Mouse (Mus musculus): Measurements from ENCODE around the gene Timm44.

DNA sequence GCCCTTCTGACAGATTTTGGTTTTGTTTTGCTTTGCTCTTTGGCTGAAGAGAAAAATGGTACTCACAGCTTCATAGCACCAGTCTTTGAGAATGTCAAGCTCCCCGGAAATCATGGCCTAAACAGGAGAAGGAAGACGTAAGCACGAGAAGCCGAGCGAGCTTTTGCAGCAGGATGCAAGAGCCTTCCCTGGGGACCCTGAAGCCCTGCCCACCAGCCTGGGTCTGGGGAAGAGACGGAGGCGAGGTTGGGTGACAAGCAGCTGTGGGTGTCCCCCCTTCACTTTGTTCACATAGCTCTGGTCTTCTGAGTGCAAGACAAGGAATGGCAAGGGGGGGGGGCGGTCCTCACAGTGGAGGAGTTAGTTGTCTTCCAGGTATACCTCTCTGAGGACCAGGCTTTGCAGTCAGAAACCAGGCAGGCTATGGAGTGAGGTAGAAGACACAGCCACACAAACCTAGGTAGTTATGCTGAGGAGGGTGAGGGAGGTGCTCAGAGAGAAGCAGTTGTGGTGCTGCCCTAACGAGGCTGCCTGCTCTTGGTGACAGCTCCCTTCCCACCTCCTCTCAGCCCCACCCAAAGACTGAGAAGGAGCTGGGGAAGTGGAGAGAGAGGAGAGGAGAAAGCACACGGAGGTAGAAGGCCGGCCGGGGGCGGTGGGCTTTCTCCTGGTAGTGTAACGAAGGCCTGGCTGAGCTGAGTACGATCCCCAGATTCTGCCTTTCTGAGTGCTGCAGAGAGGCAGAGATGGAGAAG, 10.4 kb downstream of the Timm44 start:
- no peak for TF ChIP-seq EP300 (IDR thresholded peaks at IDR 0.05; ENCODE audit: insufficient read depth, low read depth, low read length)
- no peak for TF ChIP-seq CTCF (IDR thresholded peaks at IDR 0.05)

Measured in heart, adult 2 months (tissue).